ENCODE assay signal across 14 mouse cellular contexts in genomic region chr4:138084851-138085573, GRCm38 (mm10).
DNase-seq lines count a peak whose midpoint lies in the region; ATAC-seq and TF ChIP-seq lines count a peak whose summit lies in the region.
"Had no signal": no experiment of that assay in that cellular context is flagged by ENCODE, and none has a peak within 500 bp of the region (broad histone marks: within the 10 kb centered on the region; RNA-seq: fewer than 3 reads in every experiment).

No protein-coding gene starts in this region.

- TF ChIP-seq POLR2A in brain, embryonic 14.5 days (IDR thresholded peaks at IDR 0.05; ENCODE audit: borderline replicate concordance, extremely low read depth, insufficient read depth, insufficient read length, poor library complexity, severe bottlenecking): no peak

- H3K4me3 ChIP-seq in forebrain, embryonic 15.5 days: no peak overlapping the region
- no peak overlapping the region for H3K4me3 ChIP-seq in forebrain, embryonic 10.5 days
- no peak overlapping the region for H3K4me3 ChIP-seq in left cerebral cortex, adult 2 months
- H3K4me3 ChIP-seq in midbrain, embryonic 14.5 days (replicated peaks; ENCODE audit: low read depth, low read length): no peak overlapping the region
- no peak overlapping the region for H3K4me3 ChIP-seq in intestine, postnatal 0 days (ENCODE audit: low read depth, low read length)
- H3K4me3 ChIP-seq: embryonic facial prominence, embryonic 15.5 days; heart, embryonic 13.5 days; liver, embryonic 13.5 days had no signal

- WGBS in forebrain, embryonic 15.5 days: 59% methylated on average over 13 of the region's 13 CpGs
- 89% methylated on average over 13 of the region's 13 CpGs for WGBS in forebrain, embryonic 10.5 days
- WGBS in midbrain, embryonic 14.5 days: 70% methylated on average over 13 of the region's 13 CpGs
- 84% methylated on average over 13 of the region's 13 CpGs for WGBS in intestine, postnatal 0 days

- DNase-seq in forebrain, embryonic 10.5 days (ENCODE audit: extremely low spot score, low spot score): no peak
- DNase-seq in left cerebral cortex, adult 2 months (ENCODE audit: extremely low spot score in 1 of 2, low spot score in 2 of 2): no peak
- DNase-seq in left cerebral cortex, postnatal 14 days (ENCODE audit: low spot score in 2 of 2): no peak
- DNase-seq in brain, embryonic 14.5 days (ENCODE audit: low read depth): peak; percentile 54
- DNase-seq in midbrain, embryonic 14.5 days: peak; percentile 15
- no peak for DNase-seq in adrenal gland, adult (ENCODE audit: inconsistent age in 2 of 2, low spot score in 1 of 2)
- DNase-seq: adrenal gland, postnatal 25 days; liver, embryonic 13.5 days; lung, postnatal 36 days had no signal

- peaks cover 27% of the 10 kb centered on the region for H3K4me1 ChIP-seq in forebrain, embryonic 15.5 days
- H3K4me1 ChIP-seq in forebrain, embryonic 10.5 days: no peaks in the 10 kb centered on the region
- peaks cover 12% of the 10 kb centered on the region for H3K4me1 ChIP-seq in midbrain, embryonic 14.5 days (ENCODE audit: control insufficient read depth, insufficient read depth, low read length)
- no peaks in the 10 kb centered on the region for H3K4me1 ChIP-seq in intestine, postnatal 0 days (replicated peaks; ENCODE audit: control insufficient read depth, insufficient read depth, low read length)
- H3K4me1 ChIP-seq: embryonic facial prominence, embryonic 15.5 days had no signal

- H3K36me3 ChIP-seq in forebrain, embryonic 15.5 days: no peaks in the 10 kb centered on the region
- H3K36me3 ChIP-seq in forebrain, embryonic 10.5 days (replicated peaks): peaks cover 88% of the 10 kb centered on the region
- peaks cover 29% of the 10 kb centered on the region for H3K36me3 ChIP-seq in midbrain, embryonic 14.5 days (ENCODE audit: control insufficient read depth, insufficient read depth, low read length)
- peaks cover 45% of the 10 kb centered on the region for H3K36me3 ChIP-seq in intestine, postnatal 0 days (ENCODE audit: control insufficient read depth, insufficient read depth)

- H3K9ac ChIP-seq in forebrain, embryonic 15.5 days (replicated peaks): no peak overlapping the region
- H3K9ac ChIP-seq in midbrain, embryonic 14.5 days (replicated peaks; ENCODE audit: low read length): no peak overlapping the region
- no peak overlapping the region for H3K9ac ChIP-seq in intestine, postnatal 0 days (ENCODE audit: low read depth, low read length)
- H3K9ac ChIP-seq: embryonic facial prominence, embryonic 15.5 days; heart, embryonic 13.5 days; liver, embryonic 13.5 days had no signal

- no peaks in the 10 kb centered on the region for H3K27me3 ChIP-seq in forebrain, embryonic 15.5 days
- H3K27me3 ChIP-seq in forebrain, embryonic 10.5 days (ENCODE audit: poor library complexity, severe bottlenecking): no peaks in the 10 kb centered on the region
- no peaks in the 10 kb centered on the region for H3K27me3 ChIP-seq in midbrain, embryonic 14.5 days (ENCODE audit: control insufficient read depth, insufficient read depth, low read length)
- no peaks in the 10 kb centered on the region for H3K27me3 ChIP-seq in intestine, postnatal 0 days (replicated peaks; ENCODE audit: control insufficient read depth, insufficient read depth, low read length)
- H3K27me3 ChIP-seq: embryonic facial prominence, embryonic 15.5 days; heart, embryonic 13.5 days; liver, embryonic 13.5 days had no signal

- ATAC-seq in forebrain, embryonic 15.5 days (replicated peaks): no peak
- no peak for ATAC-seq in midbrain, embryonic 14.5 days (ENCODE audit: low FRiP score, low TSS enrichment)
- ATAC-seq in intestine, postnatal 0 days: no peak

- H3K9me3 ChIP-seq in forebrain, embryonic 15.5 days: no peaks in the 10 kb centered on the region
- H3K9me3 ChIP-seq in forebrain, embryonic 10.5 days: no peaks in the 10 kb centered on the region
- H3K9me3 ChIP-seq in midbrain, embryonic 14.5 days (ENCODE audit: control insufficient read depth, low read length): no peaks in the 10 kb centered on the region
- no peaks in the 10 kb centered on the region for H3K9me3 ChIP-seq in intestine, postnatal 0 days (ENCODE audit: control insufficient read depth)
- H3K9me3 ChIP-seq: embryonic facial prominence, embryonic 15.5 days; heart, embryonic 13.5 days; liver, embryonic 13.5 days had no signal

- TF ChIP-seq CTCF in left cerebral cortex, adult 2 months (IDR thresholded peaks at IDR 0.05): no peak
- no peak for TF ChIP-seq CTCF in brain, embryonic 14.5 days (IDR thresholded peaks at IDR 0.05; ENCODE audit: borderline replicate concordance, extremely low read depth, insufficient read depth, insufficient read length)
- no peak for TF ChIP-seq CTCF in intestine, postnatal 0 days (IDR thresholded peaks at IDR 0.05; ENCODE audit: low read depth)

- intact Hi-C loops in left cerebral cortex, adult 2 months (cut with DNase I): no loop called here
- intact Hi-C loops in left cerebral cortex, postnatal 14 days (cut with DNase I): no loop called here

- H3K4me2 ChIP-seq in forebrain, embryonic 15.5 days (replicated peaks): no peak overlapping the region
- H3K4me2 ChIP-seq in midbrain, embryonic 14.5 days (ENCODE audit: low read length): no peak overlapping the region
- H3K4me2 ChIP-seq in intestine, postnatal 0 days (replicated peaks; ENCODE audit: low read depth): no peak overlapping the region
- H3K4me2 ChIP-seq: embryonic facial prominence, embryonic 15.5 days; heart, embryonic 13.5 days; liver, embryonic 13.5 days had no signal

- peak overlapping the region; percentile 53 for H3K27ac ChIP-seq in forebrain, embryonic 15.5 days (replicated peaks)
- H3K27ac ChIP-seq in forebrain, embryonic 10.5 days: no peak overlapping the region
- peak overlapping the region; percentile 48 for H3K27ac ChIP-seq in left cerebral cortex, adult 2 months
- 0 out of 2 replicates have a peak overlapping the region, but pooled peaks have one; percentile 9 for H3K27ac ChIP-seq in midbrain, embryonic 14.5 days (replicated peaks; ENCODE audit: low read depth, low read length)
- H3K27ac ChIP-seq in intestine, postnatal 0 days (ENCODE audit: low read depth, low read length): no peak overlapping the region
- H3K27ac ChIP-seq: embryonic facial prominence, embryonic 15.5 days; heart, embryonic 13.5 days; kidney, postnatal 0 days; liver, embryonic 13.5 days had no signal

Comparison
In these comparisons a context has a peak if more than half of its experiments do, and no peak if none do; other contexts are left out.
1. H3K27ac ChIP-seq: peak in forebrain, embryonic 15.5 days (single experiment), left cerebral cortex, adult 2 months (single experiment) and midbrain, embryonic 14.5 days (single experiment); none in forebrain, embryonic 10.5 days (single experiment) and intestine, postnatal 0 days (single experiment).
2. DNase-seq: peak in brain, embryonic 14.5 days (single experiment) and midbrain, embryonic 14.5 days (single experiment); none in forebrain, embryonic 10.5 days (single experiment), left cerebral cortex, adult 2 months (0 of 2), left cerebral cortex, postnatal 14 days (0 of 2) and adrenal gland, adult (0 of 2).